Mouse (Mus musculus) lung, postnatal 10 days (tissue): ENCODE results near the gene Lurap1.

Experiments
- DNase-seq: peaks from one replicate; pipeline ENCODE4 v3.0.0; 2021

Gene Lurap1

GRCm38 (mm10) chr4:116151238-116151637 is at the start of gene Lurap1:
TSS of gene Lurap1 (minus strand) at chr4:116151338.
- no peak for DNase-seq

- no peak for DNase-seq
Observed at GRCm38 (mm10) chr4:116198422-116198821, 47.3 kb upstream of the Lurap1 start.

GRCm38 (mm10) chr4:116193583-116194383 is 42.6 kb upstream of the Lurap1 start:
- no peak for DNase-seq

GRCm38 (mm10) chr4:116192286-116192835 is 41.2 kb upstream of the Lurap1 start:
- peak; percentile 36 for DNase-seq

GRCm38 (mm10) chr4:116185083-116185482 is 33.9 kb upstream of the Lurap1 start:
- no peak for DNase-seq

GRCm38 (mm10) chr4:116182745-116183144 is 31.6 kb upstream of the Lurap1 start:
- peak; percentile 66 for DNase-seq

GRCm38 (mm10) chr4:116182079-116182478 is 30.9 kb upstream of the Lurap1 start:
- no peak for DNase-seq

GRCm38 (mm10) chr4:116177140-116177539 is 26.0 kb upstream of the Lurap1 start:
- DNase-seq, result peak; percentile 91

GRCm38 (mm10) chr4:116176543-116176988 is 25.4 kb upstream of the Lurap1 start:
- DNase-seq, result peak; percentile 92

GRCm38 (mm10) chr4:116175711-116176542 is 24.8 kb upstream of the Lurap1 start:
- DNase-seq, result peak; percentile 37

GRCm38 (mm10) chr4:116175136-116175535 is 24.0 kb upstream of the Lurap1 start:
- DNase-seq, result no peak

GRCm38 (mm10) chr4:116174466-116175116 is 23.5 kb upstream of the Lurap1 start:
- peak; percentile 73 for DNase-seq

- DNase-seq, result no peak
Observed at GRCm38 (mm10) chr4:116173752-116174151, 22.6 kb upstream of the Lurap1 start.

GRCm38 (mm10) chr4:116173072-116173471 is 21.9 kb upstream of the Lurap1 start, which contains the start of the genes 1700042G07Rik and Gm49337:
TSS of gene 1700042G07Rik (plus strand) at chr4:116173372.
TSS of gene Gm49337 (plus strand) at chr4:116173384.
- DNase-seq, result no peak

GRCm38 (mm10) chr4:116169353-116169672 is 18.2 kb upstream of the Lurap1 start:
- DNase-seq, result no peak

GRCm38 (mm10) chr4:116168617-116169352 is 17.6 kb upstream of the Lurap1 start:
- DNase-seq, result peak; percentile 90

- DNase-seq, result peak; percentile 79
Observed at GRCm38 (mm10) chr4:116167404-116167803, 16.3 kb upstream of the Lurap1 start, which contains the start of gene Tspan1. TSS of gene Tspan1 (minus strand) at chr4:116167601.

- DNase-seq, result no peak
Observed at GRCm38 (mm10) chr4:116165708-116166407, 14.7 kb upstream of the Lurap1 start.

GRCm38 (mm10) chr4:116164759-116165554 is 13.8 kb upstream of the Lurap1 start:
- DNase-seq, result no peak

GRCm38 (mm10) chr4:116162142-116162541 is 11.0 kb upstream of the Lurap1 start:
- peak; percentile 44 for DNase-seq

GRCm38 (mm10) chr4:116160769-116161168 is 9.6 kb upstream of the Lurap1 start:
- peak; percentile 41 for DNase-seq
